Mouse (Mus musculus): Measurements from ENCODE around the gene Npnt. TPM values are rescaled to one million over a fixed set of nuclear protein-coding genes. Genes with fewer than 3 reads are reported as not detected.
A peak's percentile ranks its signal among the peaks of the same experiment; 100 is the strongest.

Npnt gene
- total RNA-seq (2014; rRNA removed; ENCODE audit: low replicate concordance) (0.73 and 1.6 TPM in 2 replicates), polyA plus RNA-seq (2015; fragmentation: Nextera tagmentation; extraction: Ambion mirVana) (2.1 and 2.4 TPM in 2 replicates)

GRCm38 (mm10) chr3:132949791-132950528 is at the start of gene Npnt:
Npnt (minus strand) TSS chr3:132950291.
- Histone ChIP-seq H3K9me3 (replicated peaks; ENCODE audit: control insufficient read depth, low read length) (no peaks in the 10 kb centered on the region), H3K36me3 (replicated peaks; ENCODE audit: control insufficient read depth, insufficient read depth, low read length) (no peaks in the 10 kb centered on the region), H3K4me3 (ENCODE audit: low read depth, low read length) (peak within 1 kb of the TSS; percentile 79), H3K4me1 (ENCODE audit: control insufficient read depth, insufficient read depth) (peaks cover 5% of the 10 kb centered on the region), H3K27me3 (ENCODE audit: control insufficient read depth, insufficient read depth, low read length) (peaks cover 19% of the 10 kb centered on the region), H3K9ac (replicated peaks; ENCODE audit: low read depth, low read length) (peak within 1 kb of the TSS; percentile 47), H3K27ac (ENCODE audit: low read depth) (no peak within 1 kb of the TSS), H3K4me2 (ENCODE audit: low read depth, low read length) (peak within 1 kb of the TSS; percentile 100)
- no peak for TF ChIP-seq EP300 (IDR thresholded peaks at IDR 0.05; ENCODE audit: low read depth)
- no peak; the same call in 1 of the 2 replicates for TF ChIP-seq CTCF (IDR thresholded peaks at IDR 0.05; ENCODE audit: low read depth)
- DNase-seq (ENCODE audit: low spot score): peak; percentile 24
- WGBS: under 1% methylated on average over 56 of the region's 82 CpGs
- ATAC-seq (ENCODE audit: insufficient read depth, low read depth): peak; percentile 69

GRCm38 (mm10) chr3:132996299-132996698 is 46.2 kb upstream of the Npnt start:
- no peak for ATAC-seq (ENCODE audit: insufficient read depth, low read depth)
- Histone ChIP-seq H3K4me1 (ENCODE audit: control insufficient read depth, insufficient read depth) (no peaks in the 10 kb centered on the region), H3K27ac (ENCODE audit: low read depth) (no peak overlapping the region), H3K9ac (replicated peaks; ENCODE audit: low read depth, low read length) (no peak overlapping the region), H3K4me2 (ENCODE audit: low read depth, low read length) (no peak overlapping the region), H3K4me3 (ENCODE audit: low read depth, low read length) (no peak overlapping the region), H3K9me3 (replicated peaks; ENCODE audit: control insufficient read depth, low read length) (no peaks in the 10 kb centered on the region), H3K27me3 (ENCODE audit: control insufficient read depth, insufficient read depth, low read length) (no peaks in the 10 kb centered on the region), H3K36me3 (replicated peaks; ENCODE audit: control insufficient read depth, insufficient read depth, low read length) (peaks cover 7% of the 10 kb centered on the region; the same call in 1 of the 2 replicates)
- TF ChIP-seq CTCF (IDR thresholded peaks at IDR 0.05; ENCODE audit: low read depth) (no peak), EP300 (IDR thresholded peaks at IDR 0.05; ENCODE audit: low read depth) (no peak)
- DNase-seq (ENCODE audit: low spot score): no peak
- 87% methylated on average over 9 of the region's 9 CpGs for WGBS

GRCm38 (mm10) chr3:132995904-132996267 is 45.8 kb upstream of the Npnt start:
- no peak overlapping the region for H3K27ac ChIP-seq (ENCODE audit: low read depth)
- no peaks in the 10 kb centered on the region for H3K4me1 ChIP-seq (ENCODE audit: control insufficient read depth, insufficient read depth)
- no peak overlapping the region for H3K4me2 ChIP-seq (ENCODE audit: low read depth, low read length)
- no peaks in the 10 kb centered on the region for H3K9me3 ChIP-seq (replicated peaks; ENCODE audit: control insufficient read depth, low read length)
- ATAC-seq (ENCODE audit: insufficient read depth, low read depth): no peak
- DNase-seq (ENCODE audit: low spot score): no peak
- H3K9ac ChIP-seq (replicated peaks; ENCODE audit: low read depth, low read length): no peak overlapping the region
- no peak overlapping the region for H3K4me3 ChIP-seq (ENCODE audit: low read depth, low read length)
- WGBS: 88% methylated on average over 3 of the region's 3 CpGs
- no peaks in the 10 kb centered on the region for H3K27me3 ChIP-seq (ENCODE audit: control insufficient read depth, insufficient read depth, low read length)
- peaks cover 7% of the 10 kb centered on the region; the same call in 1 of the 2 replicates for H3K36me3 ChIP-seq (replicated peaks; ENCODE audit: control insufficient read depth, insufficient read depth, low read length)
- no peak for TF ChIP-seq CTCF (IDR thresholded peaks at IDR 0.05; ENCODE audit: low read depth)
- no peak for TF ChIP-seq EP300 (IDR thresholded peaks at IDR 0.05; ENCODE audit: low read depth)

GRCm38 (mm10) chr3:132995172-132995903 is 45.2 kb upstream of the Npnt start:
- TF ChIP-seq CTCF (IDR thresholded peaks at IDR 0.05; ENCODE audit: low read depth) (no peak), EP300 (IDR thresholded peaks at IDR 0.05; ENCODE audit: low read depth) (no peak)
- ATAC-seq (ENCODE audit: insufficient read depth, low read depth) (no peak), DNase-seq (ENCODE audit: low spot score) (no peak)
- Histone ChIP-seq H3K4me3 (ENCODE audit: low read depth, low read length) (no peak overlapping the region), H3K9ac (replicated peaks; ENCODE audit: low read depth, low read length) (no peak overlapping the region), H3K4me2 (ENCODE audit: low read depth, low read length) (no peak overlapping the region), H3K36me3 (replicated peaks; ENCODE audit: control insufficient read depth, insufficient read depth, low read length) (peaks cover 7% of the 10 kb centered on the region; the same call in 1 of the 2 replicates), H3K4me1 (ENCODE audit: control insufficient read depth, insufficient read depth) (no peaks in the 10 kb centered on the region), H3K27ac (ENCODE audit: low read depth) (no peak overlapping the region), H3K9me3 (replicated peaks; ENCODE audit: control insufficient read depth, low read length) (no peaks in the 10 kb centered on the region), H3K27me3 (ENCODE audit: control insufficient read depth, insufficient read depth, low read length) (no peaks in the 10 kb centered on the region)
- WGBS: 77% methylated on average over 7 of the region's 7 CpGs

- no peak overlapping the region for H3K4me2 ChIP-seq (ENCODE audit: low read depth, low read length)
- no peak for ATAC-seq (ENCODE audit: insufficient read depth, low read depth)
- no peaks in the 10 kb centered on the region for H3K27me3 ChIP-seq (ENCODE audit: control insufficient read depth, insufficient read depth, low read length)
- 74% methylated on average over 5 of the region's 5 CpGs for WGBS
- no peak overlapping the region for H3K4me3 ChIP-seq (ENCODE audit: low read depth, low read length)
- DNase-seq (ENCODE audit: low spot score): no peak
- peaks cover 4% of the 10 kb centered on the region; the same call in 1 of the 2 replicates for H3K36me3 ChIP-seq (replicated peaks; ENCODE audit: control insufficient read depth, insufficient read depth, low read length)
- no peaks in the 10 kb centered on the region for H3K9me3 ChIP-seq (replicated peaks; ENCODE audit: control insufficient read depth, low read length)
- no peak for TF ChIP-seq EP300 (IDR thresholded peaks at IDR 0.05; ENCODE audit: low read depth)
- no peak for TF ChIP-seq CTCF (IDR thresholded peaks at IDR 0.05; ENCODE audit: low read depth)
- H3K4me1 ChIP-seq (ENCODE audit: control insufficient read depth, insufficient read depth): no peaks in the 10 kb centered on the region
- H3K9ac ChIP-seq (replicated peaks; ENCODE audit: low read depth, low read length): no peak overlapping the region
- no peak overlapping the region for H3K27ac ChIP-seq (ENCODE audit: low read depth)
Measured at GRCm38 (mm10) chr3:132986188-132986587, 36.1 kb upstream of the Npnt start.

Data from heart, postnatal 0 days (tissue).